Mouse (Mus musculus) cortical plate, adult 2 months (tissue): Measurements from ENCODE around the gene Schip1.

Source experiments
- CTCF ChIP-seq: fragments of 200-500 bp; IDR thresholded peaks from 2 replicates; pipeline ENCODE4 v1.5.1; 2011; ENCODE audit warnings: mild to moderate bottlenecking, control low read depth, low read length; ENCODE audit not compliant: insufficient read depth; ENCODE audit errors: extremely low read depth
- POLR2A ChIP-seq: fragments of 200-500 bp; IDR thresholded peaks from 2 replicates; pipeline ENCODE4 v1.6.1; 2011; ENCODE audit warnings: mild to moderate bottlenecking, low read length, control low read depth; ENCODE audit not compliant: insufficient read depth; ENCODE audit errors: extremely low read depth

- no peak for TF ChIP-seq CTCF
- TF ChIP-seq POLR2A = no peak
These were observed 470.6 kb downstream of the Schip1 start for GRCm38 (mm10) chr3:68535160-68535728.
